Mouse (Mus musculus) hindbrain, postnatal 0 days (tissue): ENCODE measurements around the gene Dcaf8. TPM values are rescaled to one million over a fixed set of nuclear protein-coding genes. Genes with fewer than 3 reads are reported as not detected.
A peak's percentile ranks its signal among the peaks of the same experiment; 100 is the strongest.

Experiments
- ATAC-seq: fragments of 200-750 bp; cut with Nextera tagmentation; 2 replicates; pipeline ENCODE4 v1.8.0; 2017; ENCODE audit warnings: mild to moderate bottlenecking, moderate TSS enrichment, moderate library complexity
- DNase-seq: peaks from one replicate; pipeline ENCODE4 v3.0.0-alpha.2; 2015; ENCODE audit warnings: low spot score
- H3K27ac ChIP-seq: fragments of 300-500 bp; sonication (generic); 2 replicates; pipeline ENCODE4 v1.5.1; 2014; ENCODE audit warnings: mild to moderate bottlenecking
- H3K27me3 ChIP-seq: fragments of 300-500 bp; sonication (generic); 2 replicates; pipeline ENCODE4 v1.6.1; 2014; ENCODE audit warnings: low read length, mixed read lengths; ENCODE audit not compliant: insufficient read depth
- H3K36me3 ChIP-seq: fragments of 300-500 bp; sonication (generic); 2 replicates; pipeline ENCODE4 v1.6.1; 2014; ENCODE audit warnings: low read length, mixed read lengths; ENCODE audit not compliant: insufficient read depth
- H3K4me1 ChIP-seq: fragments of 300-500 bp; sonication (generic); 2 replicates; pipeline ENCODE4 v1.6.1; 2014; ENCODE audit warnings: antibody characterized with exemption, low read length, mixed read lengths; ENCODE audit not compliant: insufficient read depth
- H3K4me2 ChIP-seq: fragments of 300-500 bp; sonication (generic); 2 replicates; pipeline ENCODE4 v1.6.1; 2014; ENCODE audit warnings: low read depth, mild to moderate bottlenecking, low read length, moderate library complexity, mixed read lengths
- H3K4me3 ChIP-seq: fragments of 300-500 bp; sonication (generic); 2 replicates; pipeline ENCODE4 v1.5.1; 2014; ENCODE audit warnings: low read length
- H3K9ac ChIP-seq: fragments of 300-500 bp; sonication (generic); replicated peaks from 2 replicates; pipeline ENCODE4 v1.6.1; 2014; ENCODE audit warnings: mild to moderate bottlenecking, low read length, moderate library complexity, mixed read lengths
- H3K9me3 ChIP-seq: fragments of 300-500 bp; sonication (generic); 2 replicates; pipeline ENCODE4 v1.6.1; 2016; ENCODE audit warnings: low read length, mixed read lengths
- CTCF ChIP-seq: IDR thresholded peaks from 2 replicates; pipeline ENCODE4 v1.5.1; 2016; ENCODE audit warnings: antibody characterized with exemption, control low read depth, low read depth
- WGBS: fragments of 180-500 bp; shearing (Covaris S2); extraction: QIAGEN DNeasy Blood & Tissue Kit; methylation state at CpG from one replicate; pipeline ENCODE4 v1.1.7; 2014; 5-methylcytosine and 5-hydroxymethylcytosine counted together
- polyA plus RNA-seq: library from polyadenylated mRNA; unstranded; fragments of >200 nt; fragmentation: Nextera tagmentation; extraction: Ambion mirVana; gene quantifications from 2 replicates; pipeline ENCODE4 v1.2.1, GENCODE M21; 2015
- total RNA-seq: library from RNA; depleted of rRNA; stranded (reverse); fragments of >200 nt; gene quantifications from 2 replicates; pipeline ENCODE4 v1.2.3, GENCODE M21; 2014

The Dcaf8 gene
- total and polyA plus RNA-seq, 2 experiments from 2014 or later, result 73.0 to 73.1 TPM

GRCm38 (mm10) chr1:172212776-172213175 is 64.9 kb downstream of the Dcaf8 start:
- H3K9ac ChIP-seq, result no peak overlapping the region
- ATAC-seq (no peak), DNase-seq (no peak)
- H3K27me3 ChIP-seq, result no peaks in the 10 kb centered on the region
- no peak for TF ChIP-seq CTCF
- no peaks in the 10 kb centered on the region for H3K9me3 ChIP-seq
- peaks cover 9% of the 10 kb centered on the region for H3K4me1 ChIP-seq
- WGBS, result 37% methylated on average over 5 of the region's 5 CpGs
- no peaks in the 10 kb centered on the region for H3K36me3 ChIP-seq
- H3K4me2 ChIP-seq, result no peak overlapping the region
- no peak overlapping the region for H3K27ac ChIP-seq
- no peak overlapping the region for H3K4me3 ChIP-seq

DNA sequence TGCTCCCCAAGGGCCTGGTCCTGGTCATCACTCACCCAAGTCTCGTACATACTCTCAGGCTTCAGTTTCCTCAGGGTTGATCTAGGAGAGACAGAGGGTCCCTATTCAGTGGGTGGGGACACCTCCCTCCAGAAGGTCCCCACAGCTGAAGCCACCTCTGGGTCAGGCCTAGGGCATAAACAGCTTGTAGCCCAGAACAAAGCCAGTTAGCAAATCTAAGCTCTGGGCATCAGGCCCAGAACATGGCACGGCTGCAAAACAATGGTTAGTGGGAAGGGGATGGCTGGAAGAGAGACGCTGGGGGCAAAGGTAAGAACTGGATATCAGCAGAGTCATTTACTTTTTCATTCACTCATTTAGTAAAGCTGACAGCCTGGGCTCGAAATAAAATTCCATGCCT is 65.9 kb downstream of the Dcaf8 start:
- H3K4me1 ChIP-seq, result peaks cover 9% of the 10 kb centered on the region
- DNase-seq, result no peak
- no peak for ATAC-seq
- no peaks in the 10 kb centered on the region for H3K36me3 ChIP-seq
- H3K9ac ChIP-seq, result no peak overlapping the region
- no peak overlapping the region; the same call in 1 of the 2 replicates for H3K27ac ChIP-seq
- no peaks in the 10 kb centered on the region for H3K9me3 ChIP-seq
- H3K4me2 ChIP-seq, result no peak overlapping the region
- TF ChIP-seq CTCF, result no peak
- H3K4me3 ChIP-seq, result no peak overlapping the region
- H3K27me3 ChIP-seq, result no peaks in the 10 kb centered on the region
- 21% methylated on average over 4 of the region's 4 CpGs for WGBS

GRCm38 (mm10) chr1:172214748-172215147 is 66.9 kb downstream of the Dcaf8 start:
- Histone ChIP-seq H3K36me3 (no peaks in the 10 kb centered on the region), H3K9ac (no peak overlapping the region), H3K4me2 (no peak overlapping the region), H3K27me3 (no peaks in the 10 kb centered on the region), H3K4me1 (peaks cover 9% of the 10 kb centered on the region), H3K9me3 (no peaks in the 10 kb centered on the region), H3K27ac (no peak overlapping the region), H3K4me3 (no peak overlapping the region)
- no peak for TF ChIP-seq CTCF
- 46% methylated on average over 3 of the region's 3 CpGs for WGBS
- DNase-seq (no peak), ATAC-seq (no peak)

DNA sequence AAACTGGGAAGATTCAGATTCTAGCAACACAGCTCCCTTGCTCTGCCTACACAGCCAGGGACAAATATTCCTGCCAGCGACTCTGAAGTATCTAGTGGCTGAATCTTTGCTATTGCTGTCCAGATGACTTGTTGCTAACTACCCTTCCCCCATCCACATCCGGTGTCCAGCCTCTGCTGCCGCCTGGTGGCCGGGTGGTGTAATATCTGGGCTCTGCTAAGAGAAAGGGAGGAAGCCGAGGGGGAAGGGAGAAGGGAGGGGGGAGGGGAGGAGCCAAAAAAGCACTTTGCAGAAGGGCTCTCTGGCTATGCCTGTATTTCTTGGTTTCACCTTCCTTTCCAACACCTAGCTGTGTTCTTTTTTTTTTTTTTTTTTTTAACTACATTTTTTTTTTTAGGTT is 69.3 kb downstream of the Dcaf8 start:
- H3K4me1 ChIP-seq, result peaks cover 9% of the 10 kb centered on the region
- TF ChIP-seq CTCF, result peak; percentile 97
- H3K4me3 ChIP-seq, result no peak overlapping the region
- ATAC-seq (peak; percentile 77), DNase-seq (peak; percentile 91)
- peak overlapping the region; percentile 74 for H3K27ac ChIP-seq
- H3K9ac ChIP-seq, result no peak overlapping the region
- H3K4me2 ChIP-seq, result peak overlapping the region; percentile 42; the same call in 1 of the 2 replicates
- H3K36me3 ChIP-seq, result no peaks in the 10 kb centered on the region
- 4% methylated on average over 5 of the region's 5 CpGs for WGBS
- no peaks in the 10 kb centered on the region for H3K9me3 ChIP-seq
- no peaks in the 10 kb centered on the region for H3K27me3 ChIP-seq

DNA sequence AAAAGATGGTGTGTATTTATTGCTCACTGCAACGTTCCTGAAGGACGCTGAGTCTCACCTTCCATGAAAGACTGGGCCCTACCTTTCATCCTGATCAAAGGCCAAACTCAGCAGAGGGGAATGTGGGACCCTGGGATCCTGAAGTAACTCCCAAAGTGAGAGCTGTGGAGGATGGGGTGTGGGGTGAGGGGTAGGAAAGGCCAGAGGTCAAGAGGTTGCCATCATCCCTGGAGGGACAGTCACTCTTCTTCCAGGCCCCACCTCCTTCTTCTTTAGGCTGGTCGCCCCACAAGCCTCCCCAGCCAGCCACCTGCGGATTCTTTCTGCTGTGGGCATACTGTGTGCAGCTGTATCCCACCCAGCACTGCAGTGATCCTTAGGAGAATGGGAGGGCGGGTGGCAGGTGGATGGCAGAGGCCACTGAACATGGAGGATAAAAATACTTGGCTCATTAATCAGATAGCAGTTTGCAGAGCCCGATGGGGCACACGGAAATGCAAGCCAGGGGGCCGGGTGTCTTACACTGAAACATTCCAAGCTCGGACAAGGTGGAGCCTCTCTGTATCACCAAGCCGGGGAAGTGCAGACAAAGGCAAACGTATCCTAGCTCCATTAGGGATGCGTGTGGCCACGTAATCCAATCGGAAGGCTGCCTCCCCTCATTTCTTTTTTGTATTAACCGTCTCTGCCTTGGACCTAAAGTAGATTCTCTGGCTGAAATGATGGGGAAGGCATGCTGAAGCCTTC is 70.5 kb downstream of the Dcaf8 start:
- 51% methylated on average over 15 of the region's 15 CpGs for WGBS
- H3K27me3 ChIP-seq, result no peaks in the 10 kb centered on the region
- no peak overlapping the region for H3K4me3 ChIP-seq
- ATAC-seq (no peak), DNase-seq (no peak)
- H3K27ac ChIP-seq, result no peak overlapping the region
- 0 out of 2 replicates have a peak, but pooled peaks cover 3% of the 10 kb centered on the region for H3K4me1 ChIP-seq
- no peak overlapping the region for H3K4me2 ChIP-seq
- no peak for TF ChIP-seq CTCF
- no peaks in the 10 kb centered on the region for H3K9me3 ChIP-seq
- no peaks in the 10 kb centered on the region for H3K36me3 ChIP-seq
- no peak overlapping the region for H3K9ac ChIP-seq

DNA sequence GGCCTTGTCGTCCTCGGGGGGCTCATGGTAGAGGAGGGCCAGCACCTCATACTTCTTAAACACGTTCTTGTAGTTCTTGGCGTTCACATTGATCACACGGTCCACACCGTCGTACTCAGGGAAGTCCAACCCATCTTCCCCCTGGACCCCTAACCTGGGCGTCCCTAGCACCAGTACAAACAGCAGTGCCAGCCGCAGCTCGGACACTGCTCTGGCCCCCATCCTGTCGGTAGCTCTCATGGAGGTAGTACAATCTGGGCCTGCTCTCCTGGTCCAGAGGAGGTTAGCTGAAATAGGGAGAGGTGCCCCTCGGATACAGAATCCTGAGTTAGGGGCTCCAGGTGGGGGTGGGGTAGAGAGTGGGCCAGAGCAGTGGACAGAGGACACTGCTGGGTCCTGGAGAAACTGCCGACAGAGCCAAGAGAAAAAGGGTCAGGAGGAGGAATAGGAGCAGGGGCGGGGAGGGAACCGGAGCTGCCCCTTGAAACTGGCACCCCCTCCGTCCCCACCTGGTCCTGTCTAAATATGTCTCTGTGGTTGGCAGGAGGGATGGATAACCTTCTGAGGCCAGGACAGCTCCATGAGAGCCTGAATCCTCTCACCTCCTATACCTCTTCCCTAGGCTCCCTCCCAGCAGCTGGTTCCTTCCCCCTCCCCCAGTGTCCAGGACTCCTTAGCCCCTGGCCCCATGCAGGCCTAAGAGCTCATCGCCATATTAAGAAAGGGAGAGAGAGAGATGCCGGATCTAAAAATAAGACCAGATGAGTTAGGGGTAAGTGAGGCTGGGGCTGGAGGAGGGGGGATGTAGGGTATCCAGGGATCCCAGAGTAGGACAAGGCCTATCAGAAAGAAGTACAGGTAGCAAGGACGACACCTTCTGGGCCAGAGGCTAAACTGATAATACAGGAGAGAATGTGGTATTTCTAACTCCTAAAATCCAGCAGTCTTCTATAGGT is 71.8 kb downstream of the Dcaf8 start, which contains the start of gene Casq1:
TSS of gene Casq1 (minus strand) at position 418 of the 956 bp plus-strand sequence.
- H3K27ac ChIP-seq, result 0 out of 2 replicates have a peak within 1 kb of the TSS, but pooled peaks have one; percentile 56
- WGBS, result 80% methylated on average over 19 of the region's 19 CpGs
- no peaks in the 10 kb centered on the region for H3K36me3 ChIP-seq
- H3K4me1 ChIP-seq, result 0 out of 2 replicates have a peak, but pooled peaks cover 3% of the 10 kb centered on the region
- H3K4me2 ChIP-seq, result no peak within 1 kb of the TSS
- TF ChIP-seq CTCF, result no peak
- no peak within 1 kb of the TSS for H3K4me3 ChIP-seq
- ATAC-seq (no peak), DNase-seq (no peak)
- H3K9me3 ChIP-seq, result no peaks in the 10 kb centered on the region
- H3K27me3 ChIP-seq, result no peaks in the 10 kb centered on the region
- H3K9ac ChIP-seq, result no peak within 1 kb of the TSS
